9 mouse cellular contexts compared by ENCODE assay signal in genomic region chr4:139343718-139344117, GRCm38 (mm10). TPM values are rescaled to one million over a fixed set of nuclear protein-coding genes. Genes with fewer than 3 reads are reported as not detected.
A peak's percentile ranks its signal among the peaks of the same experiment; 100 is the strongest.
DNase-seq lines count a peak whose midpoint lies in the region; ATAC-seq lines count a peak whose summit lies in the region.
"Had no signal": no experiment of that assay in that cellular context is flagged by ENCODE, and none has a peak within 500 bp of the region (broad histone marks: within the 10 kb centered on the region; RNA-seq: fewer than 3 reads in every experiment).

No protein-coding gene starts in this region.

- no peak overlapping the region for H3K9ac ChIP-seq in kidney, embryonic 16.5 days (replicated peaks; ENCODE audit: low read length)
- H3K9ac ChIP-seq in liver, embryonic 15.5 days: no peak overlapping the region
- H3K9ac ChIP-seq: embryonic facial prominence, embryonic 12.5 days; heart, embryonic 12.5 days had no signal

- DNase-seq in kidney, adult 18-20 months: peak; percentile 63
- peak; percentile 68 for DNase-seq in adrenal gland, postnatal 10 days
- DNase-seq in neural tube, embryonic 10.5 days (ENCODE audit: extremely low spot score, low spot score): no peak
- no peak for DNase-seq in spleen, adult 12 weeks (ENCODE audit: low spot score)

- no peak overlapping the region for H3K4me2 ChIP-seq in kidney, embryonic 16.5 days (replicated peaks; ENCODE audit: low read depth, low read length)
- no peak overlapping the region for H3K4me2 ChIP-seq in liver, embryonic 15.5 days
- H3K4me2 ChIP-seq: embryonic facial prominence, embryonic 12.5 days; heart, embryonic 12.5 days had no signal

- no peak overlapping the region for H3K27ac ChIP-seq in kidney, embryonic 16.5 days (ENCODE audit: low read length)
- peak overlapping the region; percentile 41; the same call in 1 of the 2 replicates for H3K27ac ChIP-seq in liver, embryonic 15.5 days (replicated peaks)
- H3K27ac ChIP-seq: embryonic facial prominence, embryonic 12.5 days had no signal

- peaks cover 32% of the 10 kb centered on the region for H3K36me3 ChIP-seq in kidney, embryonic 16.5 days (ENCODE audit: insufficient read depth, low read length)
- peaks cover 35% of the 10 kb centered on the region for H3K36me3 ChIP-seq in liver, embryonic 15.5 days (replicated peaks)

- no peaks in the 10 kb centered on the region for H3K27me3 ChIP-seq in kidney, embryonic 16.5 days (ENCODE audit: insufficient read depth, low read length)
- H3K27me3 ChIP-seq in liver, embryonic 15.5 days: no peaks in the 10 kb centered on the region
- H3K27me3 ChIP-seq: embryonic facial prominence, embryonic 12.5 days; heart, embryonic 12.5 days had no signal

- H3K4me3 ChIP-seq in kidney, embryonic 16.5 days (ENCODE audit: low read length): no peak overlapping the region
- no peak overlapping the region for H3K4me3 ChIP-seq in liver, embryonic 15.5 days (replicated peaks)
- H3K4me3 ChIP-seq: embryonic facial prominence, embryonic 12.5 days; heart, embryonic 12.5 days had no signal

- no peaks in the 10 kb centered on the region for H3K4me1 ChIP-seq in kidney, embryonic 16.5 days (ENCODE audit: insufficient read depth, low read length)
- peaks cover 19% of the 10 kb centered on the region for H3K4me1 ChIP-seq in liver, embryonic 15.5 days (replicated peaks)
- H3K4me1 ChIP-seq: embryonic facial prominence, embryonic 12.5 days; heart, embryonic 12.5 days had no signal

- 54% methylated on average over 5 of the region's 5 CpGs for WGBS in kidney, embryonic 16.5 days
- WGBS in liver, embryonic 15.5 days (ENCODE audit: insufficient replicate concordance): 73% methylated on average over 5 of the region's 5 CpGs

- no peak for ATAC-seq in kidney, embryonic 16.5 days (ENCODE audit: low FRiP score, low TSS enrichment)
- peak; percentile 43 for ATAC-seq in granulocyte monocyte progenitor cell, adult 5-6 weeks (replicated peaks; ENCODE audit: poor library complexity, severe bottlenecking)
- peak; percentile 37; the same call in 1 of the 2 replicates for ATAC-seq in liver, embryonic 15.5 days (ENCODE audit: insufficient read depth)

- no peaks in the 10 kb centered on the region for H3K9me3 ChIP-seq in kidney, embryonic 16.5 days (ENCODE audit: low read length)
- H3K9me3 ChIP-seq in liver, embryonic 15.5 days (replicated peaks): no peaks in the 10 kb centered on the region
- H3K9me3 ChIP-seq: embryonic facial prominence, embryonic 12.5 days; heart, embryonic 12.5 days had no signal

RNA-seq across cellular contexts. Expression of gene Mrto4, which starts 8.7 kb away (rescaled TPM):
- polyA plus RNA-seq in kidney, embryonic 16.5 days (2015; fragmentation: Nextera tagmentation; extraction: Ambion mirVana): 122 and 123 TPM in 2 replicates
- 10 to 100 TPM; 55.0 to 56.4 TPM for total RNA-seq in adrenal gland, postnatal 10 days (2021)
- 143 and 158 TPM in 2 replicates for total RNA-seq in granulocyte monocyte progenitor cell, adult 5-6 weeks (2014; fragmentation: Nextera tagmentation)
- total RNA-seq in granulocyte monocyte progenitor cell, adult 5-6 weeks (2017): 93.4 and 94.5 TPM in 2 replicates
- polyA plus RNA-seq in liver, embryonic 15.5 days (2015; fragmentation: Nextera tagmentation; extraction: Ambion mirVana): 78.7 and 83.7 TPM in 2 replicates

RNA-seq across cellular contexts. Expression of gene Emc1, which starts 8.7 kb away (rescaled TPM):
- 27.6 and 32.7 TPM in 2 replicates for polyA plus RNA-seq in kidney, embryonic 16.5 days (2015; fragmentation: Nextera tagmentation; extraction: Ambion mirVana)
- total RNA-seq in adrenal gland, postnatal 10 days (2021): 10 to 100 TPM; 37.2 to 47.6 TPM
- 20.2 and 24.4 TPM in 2 replicates for total RNA-seq in granulocyte monocyte progenitor cell, adult 5-6 weeks (2014; fragmentation: Nextera tagmentation)
- 34.4 and 39.2 TPM in 2 replicates for total RNA-seq in granulocyte monocyte progenitor cell, adult 5-6 weeks (2017)
- polyA plus RNA-seq in liver, embryonic 15.5 days (2015; fragmentation: Nextera tagmentation; extraction: Ambion mirVana): 13.5 and 13.9 TPM in 2 replicates

RNA-seq across cellular contexts. Expression of gene Ubr4, which starts 8.7 kb away (rescaled TPM):
- 72.2 and 73.6 TPM in 2 replicates for polyA plus RNA-seq in kidney, embryonic 16.5 days (2015; fragmentation: Nextera tagmentation; extraction: Ambion mirVana)
- 100 to 1,000 TPM; 104 to 136 TPM for total RNA-seq in adrenal gland, postnatal 10 days (2021)
- 91.2 and 91.4 TPM in 2 replicates for total RNA-seq in granulocyte monocyte progenitor cell, adult 5-6 weeks (2014; fragmentation: Nextera tagmentation)
- total RNA-seq in granulocyte monocyte progenitor cell, adult 5-6 weeks (2017): 47.2 and 49.5 TPM in 2 replicates
- polyA plus RNA-seq in liver, embryonic 15.5 days (2015; fragmentation: Nextera tagmentation; extraction: Ambion mirVana): 39.5 and 49.1 TPM in 2 replicates

RNA-seq across cellular contexts. Expression of gene Akr7a5, which starts 33.2 kb away (rescaled TPM):
- polyA plus RNA-seq in kidney, embryonic 16.5 days (2015; fragmentation: Nextera tagmentation; extraction: Ambion mirVana): 201 and 210 TPM in 2 replicates
- 10 to 100 TPM; 65.6 to 67.0 TPM for total RNA-seq in adrenal gland, postnatal 10 days (2021)
- total RNA-seq in granulocyte monocyte progenitor cell, adult 5-6 weeks (2014; fragmentation: Nextera tagmentation): 16.6 and 25.0 TPM in 2 replicates
- 5.9 and 12.2 TPM in 2 replicates for total RNA-seq in granulocyte monocyte progenitor cell, adult 5-6 weeks (2017)
- polyA plus RNA-seq in liver, embryonic 15.5 days (2015; fragmentation: Nextera tagmentation; extraction: Ambion mirVana): 48.3 and 57.1 TPM in 2 replicates

RNA-seq across cellular contexts. Expression of gene Pqlc2, which starts 33.2 kb away (rescaled TPM):
- 16.9 and 17.6 TPM in 2 replicates for polyA plus RNA-seq in kidney, embryonic 16.5 days (2015; fragmentation: Nextera tagmentation; extraction: Ambion mirVana)
- 1 to 10 TPM; 8.0 to 8.7 TPM for total RNA-seq in adrenal gland, postnatal 10 days (2021)
- total RNA-seq in granulocyte monocyte progenitor cell, adult 5-6 weeks (2014; fragmentation: Nextera tagmentation): 5.4 and 7.7 TPM in 2 replicates
- 2.3 and 3.5 TPM in 2 replicates for total RNA-seq in granulocyte monocyte progenitor cell, adult 5-6 weeks (2017)
- polyA plus RNA-seq in liver, embryonic 15.5 days (2015; fragmentation: Nextera tagmentation; extraction: Ambion mirVana): 12.7 and 15.2 TPM in 2 replicates

Comparison
In these comparisons a context has a peak if more than half of its experiments do, and no peak if none do; other contexts are left out.
1. DNase-seq: peak in kidney, adult 18-20 months (single experiment) and adrenal gland, postnatal 10 days (single experiment); none in neural tube, embryonic 10.5 days (single experiment) and spleen, adult 12 weeks (single experiment).